Mouse (Mus musculus) lung, embryonic 14.5 days (tissue): Measurements from ENCODE around the gene Zfp952. TPM values are rescaled to one million over a fixed set of nuclear protein-coding genes. Genes with fewer than 3 reads are reported as not detected.
A peak's percentile ranks its signal among the peaks of the same experiment; 100 is the strongest.

ENCODE experiments used
- ATAC-seq: fragments of 200-750 bp; cut with Nextera tagmentation; 2 replicates; pipeline ENCODE4 v1.8.0; 2017; ENCODE audit warnings: mild to moderate bottlenecking, moderate TSS enrichment, moderate library complexity; ENCODE audit not compliant: insufficient read depth
- DNase-seq: peaks from one replicate; pipeline ENCODE4 v3.0.0-alpha.2; 2015
- H3K27ac ChIP-seq: fragments of 300-500 bp; sonication (generic); 2 replicates; pipeline ENCODE4 v1.5.1; 2014; ENCODE audit warnings: low read depth, mild to moderate bottlenecking, moderate library complexity
- H3K27me3 ChIP-seq: fragments of 300-500 bp; sonication (generic); 2 replicates; pipeline ENCODE4 v1.6.1; 2014; ENCODE audit warnings: low read length, control low read depth; ENCODE audit not compliant: insufficient read depth
- H3K36me3 ChIP-seq: fragments of 300-500 bp; sonication (generic); 2 replicates; pipeline ENCODE4 v1.6.1; 2014; ENCODE audit warnings: control low read depth; ENCODE audit not compliant: insufficient read depth
- H3K4me1 ChIP-seq: fragments of 300-500 bp; sonication (generic); 2 replicates; pipeline ENCODE4 v1.6.1; 2014; ENCODE audit warnings: antibody characterized with exemption, control low read depth; ENCODE audit not compliant: insufficient read depth
- H3K4me2 ChIP-seq: fragments of 300-500 bp; sonication (generic); 2 replicates; pipeline ENCODE4 v1.6.1; 2014; ENCODE audit warnings: mild to moderate bottlenecking
- H3K4me3 ChIP-seq: fragments of 300-500 bp; sonication (generic); 2 replicates; pipeline ENCODE4 v1.5.1; 2014; ENCODE audit warnings: low read depth, low read length
- H3K9ac ChIP-seq: fragments of 300-500 bp; sonication (generic); 2 replicates; pipeline ENCODE4 v1.6.1; 2014
- H3K9me3 ChIP-seq: fragments of 300-500 bp; sonication (generic); 2 replicates; pipeline ENCODE4 v1.6.1; 2016; ENCODE audit warnings: low read depth, low read length, control low read depth
- CTCF ChIP-seq: IDR thresholded peaks from 2 replicates; pipeline ENCODE4 v1.5.1; 2016; ENCODE audit warnings: antibody characterized with exemption, low read depth
- WGBS: fragments of 180-500 bp; shearing (Covaris S2); extraction: QIAGEN DNeasy Blood & Tissue Kit; methylation state at CpG from one replicate; pipeline ENCODE4 v1.1.7; 2014; 5-methylcytosine and 5-hydroxymethylcytosine counted together
- polyA plus RNA-seq: library from polyadenylated mRNA; unstranded; fragments of >200 nt; fragmentation: Nextera tagmentation; extraction: Ambion mirVana; gene quantifications from 2 replicates; pipeline ENCODE4 v1.2.1, GENCODE M21; 2014

The Zfp952 gene
- polyA plus RNA-seq = 13.6 and 14.5 TPM in 2 replicates

DNA sequence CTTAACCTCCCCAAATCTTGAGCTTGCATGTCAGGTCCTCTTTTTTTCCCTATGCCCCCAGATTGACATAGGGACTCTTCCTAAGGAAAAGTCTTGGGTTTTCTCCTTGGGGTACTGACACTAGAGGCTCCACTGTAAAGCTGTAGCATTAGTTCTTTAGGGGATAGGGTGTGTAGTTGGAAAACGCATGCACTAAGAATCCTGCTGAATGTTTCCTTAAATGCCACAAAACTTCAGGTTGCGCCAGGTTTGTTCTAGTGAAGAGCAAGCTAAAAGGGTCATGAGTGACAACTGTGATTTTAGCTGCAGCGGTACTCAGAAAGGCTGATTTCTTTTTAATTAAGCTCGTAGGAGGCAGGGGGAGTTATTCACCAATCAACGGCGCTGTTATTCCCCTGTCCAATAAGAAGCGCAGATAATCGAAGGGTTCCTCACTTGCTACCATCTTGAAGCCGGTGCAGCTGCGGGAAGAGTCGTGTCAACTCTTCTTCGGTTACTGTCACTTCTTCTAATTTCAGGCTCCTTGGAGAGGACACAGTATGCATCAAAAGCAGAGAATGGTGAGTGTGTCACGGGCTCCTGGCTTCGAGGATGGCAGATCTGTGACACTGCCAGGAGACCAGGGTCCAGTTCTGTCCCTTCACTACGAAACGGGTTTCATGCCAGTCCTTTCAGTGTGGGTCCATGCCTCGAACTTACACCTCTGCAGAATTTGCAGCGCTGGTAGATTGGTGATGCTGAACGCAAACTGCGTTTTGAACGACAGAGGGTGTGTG lies at the start of gene Zfp952:
TSS of gene Zfp952 (plus strand) at position 431 of the 776 bp plus-strand sequence.
- no peaks in the 10 kb centered on the region for H3K9me3 ChIP-seq
- no peak for TF ChIP-seq CTCF
- ATAC-seq = peak; percentile 97
- peak; percentile 94 for DNase-seq
- peaks cover 8% of the 10 kb centered on the region for H3K36me3 ChIP-seq
- H3K4me3 ChIP-seq = peak within 1 kb of the TSS; percentile 80
- WGBS = 2% methylated on average over 21 of the region's 21 CpGs
- H3K27me3 ChIP-seq = no peaks in the 10 kb centered on the region
- H3K9ac ChIP-seq = peak within 1 kb of the TSS; percentile 72
- no peaks in the 10 kb centered on the region for H3K4me1 ChIP-seq
- peak within 1 kb of the TSS; percentile 82 for H3K4me2 ChIP-seq
- peak within 1 kb of the TSS; percentile 55; the same call in 1 of the 2 replicates for H3K27ac ChIP-seq

DNA sequence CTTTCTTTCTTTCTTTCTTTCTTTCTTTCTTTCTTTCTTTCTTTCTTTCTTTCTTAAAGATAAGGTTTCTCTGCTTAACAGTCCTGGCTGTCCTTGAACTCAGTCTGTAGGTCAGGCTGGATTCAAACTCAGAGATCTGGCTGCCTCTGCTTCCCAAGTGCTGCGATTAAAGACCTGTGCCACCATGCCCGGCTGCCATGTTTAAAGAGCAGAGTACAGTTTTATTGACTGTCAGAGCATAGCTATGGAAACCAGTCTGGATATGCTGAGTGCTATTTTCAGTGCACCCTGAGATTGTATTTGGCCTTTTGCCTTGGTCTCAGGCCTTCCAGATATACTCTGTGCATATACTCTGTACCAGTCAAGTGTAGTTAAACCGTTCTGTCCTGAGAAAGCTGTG lies 49.3 kb upstream of the Zfp952 start:
- H3K4me1 ChIP-seq = 0 out of 2 replicates have a peak, but pooled peaks cover 4% of the 10 kb centered on the region
- H3K36me3 ChIP-seq = no peaks in the 10 kb centered on the region
- no peak overlapping the region for H3K27ac ChIP-seq
- no peak overlapping the region for H3K4me2 ChIP-seq
- no peaks in the 10 kb centered on the region for H3K9me3 ChIP-seq
- ATAC-seq (no peak), DNase-seq (no peak)
- WGBS = 90% methylated on average over 3 of the region's 3 CpGs
- no peaks in the 10 kb centered on the region for H3K27me3 ChIP-seq
- TF ChIP-seq CTCF = no peak
- no peak overlapping the region for H3K4me3 ChIP-seq
- no peak overlapping the region for H3K9ac ChIP-seq

DNA sequence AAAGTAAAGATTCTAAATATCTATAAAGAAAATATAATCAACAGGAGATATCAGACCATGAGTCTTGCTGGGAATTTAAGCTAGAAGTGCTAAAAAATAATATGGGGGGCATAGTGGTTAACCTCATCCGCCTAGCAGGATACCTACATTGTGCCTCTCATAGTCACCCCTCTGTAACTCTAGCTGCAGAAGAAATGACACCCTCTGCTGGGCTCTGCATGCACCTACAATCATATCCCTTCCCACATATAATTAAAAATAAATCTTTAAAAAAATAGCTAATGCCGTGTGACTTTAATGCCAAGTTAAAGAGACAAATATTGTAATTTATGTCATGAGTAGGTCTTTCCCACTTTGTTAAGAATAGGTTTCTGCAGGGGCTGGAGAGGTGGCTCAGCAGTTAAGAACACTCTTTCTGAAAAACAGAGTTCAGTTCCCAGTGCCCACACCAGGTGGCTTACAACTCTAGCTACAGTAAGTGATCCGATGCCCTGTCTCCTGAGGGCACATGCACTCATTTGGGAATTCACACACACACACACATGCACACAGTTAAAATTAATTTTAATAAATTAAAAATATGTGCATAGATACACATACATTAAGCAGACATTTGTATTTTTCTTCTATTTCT lies 48.4 kb upstream of the Zfp952 start:
- Histone ChIP-seq H3K27ac (no peak overlapping the region), H3K9me3 (no peaks in the 10 kb centered on the region), H3K9ac (no peak overlapping the region), H3K36me3 (no peaks in the 10 kb centered on the region), H3K27me3 (no peaks in the 10 kb centered on the region), H3K4me2 (no peak overlapping the region), H3K4me3 (no peak overlapping the region), H3K4me1 (0 out of 2 replicates have a peak, but pooled peaks cover 4% of the 10 kb centered on the region)
- DNase-seq = no peak
- WGBS = 70% methylated on average over 3 of the region's 3 CpGs
- TF ChIP-seq CTCF = peak; percentile 15; the same call in 1 of the 2 replicates
- ATAC-seq = no peak

DNA sequence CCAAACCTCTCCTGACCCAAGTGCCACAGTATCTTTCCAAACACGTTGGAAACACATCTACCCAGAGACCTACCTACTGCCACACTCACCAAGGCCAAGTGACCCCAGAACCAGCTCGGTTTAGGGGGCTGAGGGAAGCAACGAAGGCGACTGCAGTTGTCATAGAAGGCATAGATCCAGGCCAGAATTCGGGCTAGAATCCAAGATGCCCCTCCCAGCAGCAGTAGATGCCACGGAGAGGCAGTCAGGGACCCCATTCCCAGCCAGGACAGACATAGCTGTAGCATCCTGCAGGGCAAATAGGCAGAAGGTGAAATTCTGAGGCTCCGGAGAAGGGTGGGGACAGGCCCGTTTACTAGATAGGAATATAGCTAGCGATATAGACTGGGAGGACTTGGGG lies 46.2 kb upstream of the Zfp952 start:
- H3K27ac ChIP-seq = peak overlapping the region; percentile 82
- peak overlapping the region; percentile 86 for H3K4me2 ChIP-seq
- H3K9me3 ChIP-seq = no peaks in the 10 kb centered on the region
- no peak for DNase-seq
- H3K4me1 ChIP-seq = 0 out of 2 replicates have a peak, but pooled peaks cover 4% of the 10 kb centered on the region
- 50% methylated on average over 9 of the region's 9 CpGs for WGBS
- no peaks in the 10 kb centered on the region for H3K36me3 ChIP-seq
- peak overlapping the region; percentile 62 for H3K4me3 ChIP-seq
- no peak for TF ChIP-seq CTCF
- no peaks in the 10 kb centered on the region for H3K27me3 ChIP-seq
- ATAC-seq = no peak
- H3K9ac ChIP-seq = peak overlapping the region; percentile 67

DNA sequence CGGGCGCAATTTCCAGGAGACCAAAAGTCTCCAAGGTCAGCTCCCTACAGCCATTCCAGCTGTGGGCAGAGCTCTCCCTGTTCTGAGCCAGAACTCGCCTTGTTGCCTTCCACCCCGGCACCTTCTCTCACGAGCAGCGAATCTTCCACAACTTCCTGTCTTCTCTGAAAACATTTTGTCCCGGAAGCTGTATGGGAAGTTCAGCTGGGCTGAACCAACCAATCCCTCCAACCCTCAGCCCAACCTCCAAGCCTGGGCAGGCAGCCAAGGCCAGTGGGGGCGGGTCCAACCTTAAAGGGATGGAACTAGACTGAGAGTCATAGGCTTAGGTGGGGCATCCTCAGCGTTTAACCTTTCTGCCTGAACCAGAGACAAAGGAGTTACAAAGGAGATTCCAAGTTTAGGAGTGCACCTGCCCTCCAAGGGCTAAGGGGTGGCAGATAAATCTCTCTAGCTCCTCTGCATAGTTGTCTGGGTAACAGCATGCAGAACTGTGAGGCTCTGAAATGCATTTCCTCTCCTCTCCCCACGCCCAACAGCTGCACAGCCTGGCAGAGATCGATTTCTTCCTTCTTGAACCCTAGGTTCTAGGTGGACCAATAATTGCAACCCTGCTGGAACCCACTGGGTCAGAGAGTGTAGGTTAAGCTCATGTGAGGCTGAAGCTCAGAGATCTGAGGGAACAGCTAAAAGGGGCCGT lies 45.6 kb upstream of the Zfp952 start, which contains the start of gene Cyp4f13:
TSS of gene Cyp4f13 (minus strand) at position 188 of the 700 bp plus-strand sequence.
- Histone ChIP-seq H3K27ac (peak within 1 kb of the TSS; percentile 82), H3K36me3 (no peaks in the 10 kb centered on the region), H3K4me1 (0 out of 2 replicates have a peak, but pooled peaks cover 4% of the 10 kb centered on the region), H3K4me3 (peak within 1 kb of the TSS; percentile 62), H3K9ac (peak within 1 kb of the TSS; percentile 67), H3K9me3 (no peaks in the 10 kb centered on the region), H3K4me2 (peak within 1 kb of the TSS; percentile 86), H3K27me3 (no peaks in the 10 kb centered on the region)
- ATAC-seq (peak; percentile 99), DNase-seq (peak; percentile 98)
- TF ChIP-seq CTCF = no peak
- 18% methylated on average over 12 of the region's 12 CpGs for WGBS

DNA sequence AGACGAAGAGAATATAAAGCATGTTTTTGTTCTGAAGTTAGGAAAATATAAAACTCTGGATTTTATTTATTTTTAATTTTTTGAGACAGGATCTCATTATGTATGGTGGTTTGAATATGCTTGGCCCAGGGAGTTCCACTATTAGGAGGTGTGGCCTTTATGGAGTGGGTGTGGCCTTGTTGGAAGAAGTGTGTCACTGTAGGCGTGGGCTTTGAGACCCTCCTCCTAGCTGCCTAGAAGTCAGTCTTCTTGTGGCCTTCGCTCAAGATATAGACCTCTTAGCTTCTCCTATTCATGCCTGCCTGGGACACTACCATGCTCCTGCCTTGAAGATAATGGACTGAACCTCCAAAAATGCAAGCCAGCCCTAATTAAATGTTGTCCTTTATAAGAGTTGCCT lies 42.8 kb upstream of the Zfp952 start:
- Histone ChIP-seq H3K27me3 (no peaks in the 10 kb centered on the region), H3K4me3 (no peak overlapping the region), H3K27ac (no peak overlapping the region), H3K9ac (no peak overlapping the region), H3K36me3 (no peaks in the 10 kb centered on the region), H3K9me3 (no peaks in the 10 kb centered on the region), H3K4me1 (0 out of 2 replicates have a peak, but pooled peaks cover 4% of the 10 kb centered on the region), H3K4me2 (no peak overlapping the region)
- TF ChIP-seq CTCF = no peak
- ATAC-seq (no peak), DNase-seq (no peak)
- 86% methylated on average over 3 of the region's 3 CpGs for WGBS
